Mouse (Mus musculus): ENCODE measurements around the gene Pip5k1b. TPM values are rescaled to one million over a fixed set of nuclear protein-coding genes. Genes with fewer than 3 reads are reported as not detected.
A peak's percentile ranks its signal among the peaks of the same experiment; 100 is the strongest.

Pip5k1b gene
- polyA plus RNA-seq, 1 experiment from 2014 or later: 9.3 TPM

DNA sequence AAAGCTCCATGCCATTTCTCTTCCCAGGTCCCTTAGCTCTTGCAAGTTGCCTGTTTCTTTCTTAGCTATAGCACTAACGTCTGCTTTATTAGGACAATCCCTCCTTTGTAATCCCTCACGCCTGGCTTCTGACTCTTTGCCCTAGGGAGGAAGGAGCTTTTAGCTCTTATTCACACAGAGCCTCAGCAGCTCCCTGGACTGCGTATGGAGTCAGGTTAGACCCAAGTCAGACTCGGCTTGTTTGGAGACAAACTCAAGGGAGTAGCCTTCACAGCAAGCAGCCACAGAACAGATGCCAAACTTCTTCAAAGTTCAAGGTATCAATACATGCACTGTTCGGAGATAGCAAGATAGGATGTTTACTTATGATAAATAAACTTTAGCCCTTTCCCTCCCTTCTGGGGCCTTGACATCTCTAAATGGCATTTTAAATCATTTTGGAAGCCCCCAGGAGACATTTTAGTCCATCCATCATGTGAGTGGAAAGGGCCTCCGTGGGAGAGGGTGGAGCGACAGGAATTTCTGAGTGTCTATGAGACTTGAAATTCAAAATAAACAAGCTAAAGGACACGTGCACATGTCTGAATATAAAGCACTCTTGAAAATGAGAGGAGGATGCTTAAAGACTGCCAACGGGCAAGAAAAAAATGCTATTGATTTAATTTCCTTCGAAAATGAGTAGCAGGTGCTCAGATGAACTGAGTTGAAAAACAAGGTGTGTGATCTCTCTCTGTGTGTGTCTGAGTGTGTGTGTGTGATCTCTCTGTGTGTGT, 231.6 kb downstream of the Pip5k1b start:
- Histone ChIP-seq H3K27ac (no peak overlapping the region), H3K36me3 (no peaks in the 10 kb centered on the region), H3K4me3 (no peak overlapping the region), H3K9me3 (replicated peaks) (no peaks in the 10 kb centered on the region), H3K9ac (no peak overlapping the region), H3K4me2 (no peak overlapping the region), H3K27me3 (no peaks in the 10 kb centered on the region), H3K4me1 (replicated peaks) (peaks cover 26% of the 10 kb centered on the region)
- no peak for ATAC-seq (replicated peaks; ENCODE audit: insufficient number of reproducible peaks, insufficient read depth, low FRiP score, low read depth)
- WGBS: 48% methylated on average over 10 of the region's 10 CpGs

- Histone ChIP-seq H3K27me3 (no peaks in the 10 kb centered on the region), H3K9me3 (replicated peaks) (no peaks in the 10 kb centered on the region), H3K4me3 (no peak overlapping the region), H3K9ac (no peak overlapping the region), H3K4me2 (no peak overlapping the region), H3K4me1 (replicated peaks) (peaks cover 35% of the 10 kb centered on the region), H3K36me3 (no peaks in the 10 kb centered on the region), H3K27ac (peak overlapping the region; percentile 79)
- 61% methylated on average over 8 of the region's 8 CpGs for WGBS
- ATAC-seq (replicated peaks; ENCODE audit: insufficient number of reproducible peaks, insufficient read depth, low FRiP score, low read depth): peak; percentile 75
Observed at GRCm38 (mm10) chr19:24321900-24322311, 233.8 kb downstream of the Pip5k1b start.

GRCm38 (mm10) chr19:24321211-24321899, 234.3 kb downstream of the Pip5k1b start:
- Histone ChIP-seq H3K4me2 (no peak overlapping the region), H3K4me1 (replicated peaks) (peaks cover 39% of the 10 kb centered on the region), H3K27me3 (no peaks in the 10 kb centered on the region), H3K9me3 (replicated peaks) (no peaks in the 10 kb centered on the region), H3K27ac (peak overlapping the region; percentile 79), H3K36me3 (no peaks in the 10 kb centered on the region), H3K4me3 (no peak overlapping the region), H3K9ac (no peak overlapping the region)
- ATAC-seq (replicated peaks; ENCODE audit: insufficient number of reproducible peaks, insufficient read depth, low FRiP score, low read depth): no peak
- WGBS: 70% methylated on average over 6 of the region's 6 CpGs

DNA sequence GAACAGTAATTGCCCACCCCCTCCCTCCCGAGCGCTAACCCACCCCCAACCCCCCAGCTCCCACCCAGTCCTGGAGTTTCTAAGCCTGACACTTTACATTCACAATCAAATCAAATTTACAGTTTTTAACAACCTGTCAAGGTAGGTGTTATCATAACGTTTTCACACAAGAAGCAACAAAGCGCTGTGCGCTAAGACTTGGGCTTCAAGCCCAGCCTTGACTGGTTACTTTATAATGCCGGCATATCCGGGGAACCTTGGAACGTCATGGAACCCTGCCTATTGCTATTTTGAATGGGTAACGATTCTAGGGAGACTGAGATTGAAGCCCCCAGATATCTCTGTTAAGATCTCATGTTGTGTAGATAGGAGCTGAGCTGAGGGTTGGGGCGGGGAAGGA, 237.5 kb downstream of the Pip5k1b start:
- Histone ChIP-seq H3K27ac (no peak overlapping the region), H3K4me1 (replicated peaks) (peaks cover 45% of the 10 kb centered on the region), H3K9me3 (replicated peaks) (no peaks in the 10 kb centered on the region), H3K4me3 (no peak overlapping the region), H3K27me3 (no peaks in the 10 kb centered on the region), H3K4me2 (no peak overlapping the region), H3K9ac (no peak overlapping the region), H3K36me3 (no peaks in the 10 kb centered on the region)
- 74% methylated on average over 10 of the region's 10 CpGs for WGBS
- ATAC-seq (replicated peaks; ENCODE audit: insufficient number of reproducible peaks, insufficient read depth, low FRiP score, low read depth): no peak

GRCm38 (mm10) chr19:24317731-24318130, 237.9 kb downstream of the Pip5k1b start:
- ATAC-seq (replicated peaks; ENCODE audit: insufficient number of reproducible peaks, insufficient read depth, low FRiP score, low read depth): no peak
- H3K27ac ChIP-seq: peak overlapping the region; percentile 8; the same call in 1 of the 2 replicates
- 83% methylated on average over 2 of the region's 2 CpGs for WGBS

GRCm38 (mm10) chr19:24317038-24317591, 238.6 kb downstream of the Pip5k1b start:
- Histone ChIP-seq H3K4me3 (no peak overlapping the region), H3K27me3 (no peaks in the 10 kb centered on the region), H3K36me3 (no peaks in the 10 kb centered on the region), H3K9ac (no peak overlapping the region), H3K27ac (peak overlapping the region; percentile 27; the same call in 1 of the 2 replicates), H3K4me2 (no peak overlapping the region), H3K4me1 (replicated peaks) (peaks cover 45% of the 10 kb centered on the region), H3K9me3 (replicated peaks) (no peaks in the 10 kb centered on the region)
- 50% methylated on average over 15 of the region's 15 CpGs for WGBS
- ATAC-seq (replicated peaks; ENCODE audit: insufficient number of reproducible peaks, insufficient read depth, low FRiP score, low read depth): no peak; the same call in 1 of the 2 replicates

More at GRCm38 (mm10) chr19:24317731-24318130, 237.9 kb downstream of the Pip5k1b start:
- Histone ChIP-seq H3K9me3 (replicated peaks) (no peaks in the 10 kb centered on the region), H3K9ac (no peak overlapping the region), H3K4me1 (replicated peaks) (peaks cover 45% of the 10 kb centered on the region), H3K36me3 (no peaks in the 10 kb centered on the region), H3K4me3 (no peak overlapping the region), H3K27me3 (no peaks in the 10 kb centered on the region), H3K4me2 (no peak overlapping the region)

GRCm38 (mm10) chr19:24316060-24316725, 239.5 kb downstream of the Pip5k1b start:
- Histone ChIP-seq H3K9ac (no peak overlapping the region), H3K4me1 (replicated peaks) (peaks cover 42% of the 10 kb centered on the region), H3K36me3 (no peaks in the 10 kb centered on the region), H3K9me3 (replicated peaks) (no peaks in the 10 kb centered on the region), H3K27ac (no peak overlapping the region), H3K4me3 (no peak overlapping the region), H3K4me2 (no peak overlapping the region), H3K27me3 (no peaks in the 10 kb centered on the region)
- ATAC-seq (replicated peaks; ENCODE audit: insufficient number of reproducible peaks, insufficient read depth, low FRiP score, low read depth): no peak
- WGBS: 64% methylated on average over 9 of the region's 9 CpGs

- Histone ChIP-seq H3K9ac (no peak overlapping the region), H3K4me2 (no peak overlapping the region), H3K9me3 (replicated peaks) (no peaks in the 10 kb centered on the region), H3K27ac (no peak overlapping the region), H3K4me1 (replicated peaks) (peaks cover 34% of the 10 kb centered on the region), H3K27me3 (no peaks in the 10 kb centered on the region), H3K36me3 (no peaks in the 10 kb centered on the region), H3K4me3 (no peak overlapping the region)
- ATAC-seq (replicated peaks; ENCODE audit: insufficient number of reproducible peaks, insufficient read depth, low FRiP score, low read depth): no peak
- WGBS: 94% methylated on average over 4 of the region's 4 CpGs
Observed at GRCm38 (mm10) chr19:24315234-24315633, 240.4 kb downstream of the Pip5k1b start.

DNA sequence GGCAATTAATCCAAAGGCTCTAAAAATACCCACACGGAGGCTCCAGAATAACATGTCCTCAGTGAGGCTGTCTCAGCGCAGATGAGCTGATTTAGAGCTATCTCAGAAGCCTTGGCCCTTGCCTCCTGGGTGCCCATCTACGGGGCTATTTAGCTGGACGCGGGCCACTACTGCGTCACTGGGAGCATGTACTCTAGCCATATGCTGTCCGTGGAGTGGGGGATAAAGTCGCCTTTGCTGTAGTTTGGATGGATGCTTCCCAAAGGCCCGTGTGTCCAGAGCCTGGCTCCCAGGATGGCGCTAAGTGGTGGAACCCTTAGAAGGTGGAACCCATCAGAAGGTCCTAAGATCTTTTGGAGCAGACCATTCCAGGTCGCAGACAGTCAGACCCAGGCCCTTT, 241.0 kb downstream of the Pip5k1b start:
- 90% methylated on average over 11 of the region's 11 CpGs for WGBS
- H3K9me3 ChIP-seq (replicated peaks): no peaks in the 10 kb centered on the region
- H3K4me3 ChIP-seq: no peak overlapping the region
- no peak overlapping the region for H3K27ac ChIP-seq
- H3K27me3 ChIP-seq: no peaks in the 10 kb centered on the region
- H3K9ac ChIP-seq: no peak overlapping the region
- ATAC-seq (replicated peaks; ENCODE audit: insufficient number of reproducible peaks, insufficient read depth, low FRiP score, low read depth): no peak
- no peak overlapping the region for H3K4me2 ChIP-seq
- peaks cover 34% of the 10 kb centered on the region for H3K4me1 ChIP-seq (replicated peaks)
- H3K36me3 ChIP-seq: no peaks in the 10 kb centered on the region

- Histone ChIP-seq H3K27me3 (no peaks in the 10 kb centered on the region), H3K4me2 (no peak overlapping the region), H3K9ac (no peak overlapping the region), H3K9me3 (replicated peaks) (no peaks in the 10 kb centered on the region), H3K27ac (peak overlapping the region; percentile 41; the same call in 1 of the 2 replicates), H3K36me3 (no peaks in the 10 kb centered on the region), H3K4me1 (replicated peaks) (peaks cover 40% of the 10 kb centered on the region), H3K4me3 (no peak overlapping the region)
- WGBS: 79% methylated on average over 12 of the region's 12 CpGs
- ATAC-seq (replicated peaks; ENCODE audit: insufficient number of reproducible peaks, insufficient read depth, low FRiP score, low read depth): no peak
Observed at GRCm38 (mm10) chr19:24312556-24313342, 242.9 kb downstream of the Pip5k1b start.

All from heart, embryonic 15.5 days (tissue).